Mouse (Mus musculus) liver, embryonic 14.5 days (tissue): ENCODE data around the gene Phactr1.

Experiments used
- CTCF ChIP-seq: IDR thresholded peaks from 2 replicates; pipeline ENCODE4 v1.5.1; 2016; ENCODE audit warnings: antibody characterized with exemption, low read depth, control low read depth
- EP300 ChIP-seq: IDR thresholded peaks from 2 replicates; pipeline ENCODE4 v1.6.1; 2016; ENCODE audit warnings: antibody characterized with exemption, low read depth

DNA sequence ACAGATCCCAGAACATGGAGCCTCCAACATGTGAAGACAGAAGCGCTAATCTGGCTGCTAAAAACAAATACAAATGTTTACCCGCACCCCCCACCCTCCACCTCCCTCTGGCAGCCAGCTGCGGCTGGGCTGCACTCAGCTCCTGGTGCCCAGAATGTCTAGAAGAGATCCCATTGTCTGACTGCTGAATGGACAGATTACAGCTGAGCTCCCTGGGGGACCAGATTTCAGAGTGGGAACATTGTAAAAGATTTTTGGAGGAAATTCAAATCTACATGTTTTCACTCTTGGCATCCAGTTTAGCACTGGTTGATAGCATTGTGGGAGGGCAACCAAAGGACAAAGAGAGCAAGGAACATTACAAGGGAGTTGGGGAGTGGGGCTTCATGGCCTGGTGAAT, 331.1 kb downstream of the Phactr1 start:
- TF ChIP-seq CTCF (no peak), EP300 (no peak)
